Mouse (Mus musculus) midbrain, embryonic 14.5 days (tissue): Measurements from ENCODE around the gene Zfp329. TPM values are rescaled to one million over a fixed set of nuclear protein-coding genes. Genes with fewer than 3 reads are reported as not detected.

Experiments
- ATAC-seq: fragments of 200-750 bp; cut with Nextera tagmentation; 2 replicates; pipeline ENCODE4 v1.8.0; 2017; ENCODE audit warnings: moderate number of reproducible peaks, moderate library complexity; ENCODE audit not compliant: low FRiP score, low TSS enrichment
- DNase-seq: peaks from one replicate; pipeline ENCODE4 v3.0.0-alpha.2; 2015
- H3K27ac ChIP-seq: fragments of 300-500 bp; sonication (generic); replicated peaks from 2 replicates; pipeline ENCODE4 v1.5.1; 2014; ENCODE audit warnings: mild to moderate bottlenecking, low read depth, low read length, moderate library complexity
- H3K27me3 ChIP-seq: fragments of 300-500 bp; sonication (generic); 2 replicates; pipeline ENCODE4 v1.6.1; 2014; ENCODE audit warnings: low read length, control low read depth, mixed read lengths; ENCODE audit not compliant: control insufficient read depth, insufficient read depth
- H3K36me3 ChIP-seq: fragments of 300-500 bp; sonication (generic); 2 replicates; pipeline ENCODE4 v1.6.1; 2014; ENCODE audit warnings: low read length, control low read depth; ENCODE audit not compliant: control insufficient read depth, insufficient read depth
- H3K4me1 ChIP-seq: fragments of 300-500 bp; sonication (generic); 2 replicates; pipeline ENCODE4 v1.6.1; 2014; ENCODE audit warnings: mild to moderate bottlenecking, antibody characterized with exemption, low read length, control low read depth; ENCODE audit not compliant: control insufficient read depth, insufficient read depth
- H3K4me2 ChIP-seq: fragments of 300-500 bp; sonication (generic); 2 replicates; pipeline ENCODE4 v1.6.1; 2014; ENCODE audit warnings: mild to moderate bottlenecking, low read length, moderate library complexity
- H3K4me3 ChIP-seq: fragments of 300-500 bp; sonication (generic); replicated peaks from 2 replicates; pipeline ENCODE4 v1.5.1; 2014; ENCODE audit warnings: low read depth, low read length
- H3K9ac ChIP-seq: fragments of 300-500 bp; sonication (generic); replicated peaks from 2 replicates; pipeline ENCODE4 v1.6.1; 2014; ENCODE audit warnings: mild to moderate bottlenecking, low read length, moderate library complexity
- H3K9me3 ChIP-seq: fragments of 300-500 bp; sonication (generic); 2 replicates; pipeline ENCODE4 v1.6.1; 2016; ENCODE audit warnings: low read length, control low read depth, mixed read lengths; ENCODE audit not compliant: control insufficient read depth
- WGBS: fragments of 180-500 bp; shearing (Covaris S2); extraction: QIAGEN DNeasy Blood & Tissue Kit; methylation state at CpG from one replicate; pipeline ENCODE4 v1.1.7; 2014; 5-methylcytosine and 5-hydroxymethylcytosine counted together
- polyA plus RNA-seq: library from polyadenylated mRNA; unstranded; fragments of >200 nt; fragmentation: Nextera tagmentation; extraction: Ambion mirVana; gene quantifications from 2 replicates; pipeline ENCODE4 v1.2.1, GENCODE M21; 2014

Zfp329 gene
- 35.5 and 37.9 TPM in 2 replicates for polyA plus RNA-seq

- Histone ChIP-seq H3K4me1 (no peaks in the 10 kb centered on the region), H3K27ac (peak within 1 kb of the TSS; percentile 92), H3K27me3 (no peaks in the 10 kb centered on the region), H3K4me3 (peak within 1 kb of the TSS; percentile 74), H3K9me3 (peaks cover 37% of the 10 kb centered on the region), H3K4me2 (peak within 1 kb of the TSS; percentile 61), H3K36me3 (peaks cover 16% of the 10 kb centered on the region), H3K9ac (peak within 1 kb of the TSS; percentile 89)
- DNase-seq: peak; percentile 97
- under 1% methylated on average over 40 of the region's 40 CpGs for WGBS
- ATAC-seq: peak; percentile 96
Observed at GRCm38 (mm10) chr7:12818521-12819295, at the start of gene Zfp329. Gene Zfp329 (minus strand): TSS chr7:12818858.

- peaks cover 49% of the 10 kb centered on the region for H3K9me3 ChIP-seq
- H3K36me3 ChIP-seq: peaks cover 36% of the 10 kb centered on the region
- 96% methylated on average over 4 of the region's 4 CpGs for WGBS
- H3K27me3 ChIP-seq: no peaks in the 10 kb centered on the region
- ATAC-seq: no peak
- no peak for DNase-seq
- no peak overlapping the region for H3K9ac ChIP-seq
- peak overlapping the region; percentile 63; the same call in 1 of the 2 replicates for H3K4me2 ChIP-seq
- H3K4me3 ChIP-seq: peak overlapping the region; percentile 61
- no peaks in the 10 kb centered on the region for H3K4me1 ChIP-seq
- no peak overlapping the region for H3K27ac ChIP-seq
Observed at GRCm38 (mm10) chr7:12835779-12836178, 17.1 kb upstream of the Zfp329 start.

- Histone ChIP-seq H3K9ac (peak overlapping the region; percentile 60), H3K27ac (peak overlapping the region; percentile 56), H3K4me3 (peak overlapping the region; percentile 61), H3K27me3 (no peaks in the 10 kb centered on the region), H3K4me2 (peak overlapping the region; percentile 63), H3K36me3 (peaks cover 31% of the 10 kb centered on the region), H3K4me1 (no peaks in the 10 kb centered on the region), H3K9me3 (peaks cover 44% of the 10 kb centered on the region)
- DNase-seq (peak; percentile 25), ATAC-seq (peak; percentile 54; the same call in 1 of the 2 replicates)
- 45% methylated on average over 13 of the region's 13 CpGs for WGBS
Observed at GRCm38 (mm10) chr7:12835193-12835671, 16.6 kb upstream of the Zfp329 start.

- Histone ChIP-seq H3K9me3 (peaks cover 37% of the 10 kb centered on the region), H3K27ac (peak within 1 kb of the TSS; percentile 56), H3K4me3 (peak within 1 kb of the TSS; percentile 61), H3K4me2 (peak within 1 kb of the TSS; percentile 63), H3K36me3 (peaks cover 25% of the 10 kb centered on the region), H3K27me3 (no peaks in the 10 kb centered on the region), H3K4me1 (no peaks in the 10 kb centered on the region), H3K9ac (peak within 1 kb of the TSS; percentile 60)
- ATAC-seq (peak; percentile 96), DNase-seq (peak; percentile 93)
- 4% methylated on average over 47 of the region's 47 CpGs for WGBS
Observed at GRCm38 (mm10) chr7:12834162-12835120, 15.8 kb upstream of the Zfp329 start, which contains the start of gene Zfp110. Gene Zfp110 (plus strand): TSS chr7:12834761.

- over 99% methylated on average over 8 of the region's 8 CpGs for WGBS
Observed at GRCm38 (mm10) chr7:12815566-12815965, 3.1 kb downstream of the Zfp329 start.

GRCm38 (mm10) chr7:12803727-12804071 lies 15.0 kb downstream of the Zfp329 start:
- H3K9me3 ChIP-seq: peaks cover 7% of the 10 kb centered on the region; the same call in 1 of the 2 replicates
- peak overlapping the region; percentile 75 for H3K9ac ChIP-seq
- no peak for ATAC-seq
- peak overlapping the region; percentile 50 for H3K4me3 ChIP-seq
- peak overlapping the region; percentile 92 for H3K27ac ChIP-seq
- H3K36me3 ChIP-seq: peaks cover 26% of the 10 kb centered on the region
- under 1% methylated on average over 16 of the region's 16 CpGs for WGBS
- H3K27me3 ChIP-seq: no peaks in the 10 kb centered on the region
- H3K4me2 ChIP-seq: peak overlapping the region; percentile 88
- peaks cover 5% of the 10 kb centered on the region; the same call in 1 of the 2 replicates for H3K4me1 ChIP-seq
- DNase-seq: no peak

More at GRCm38 (mm10) chr7:12815566-12815965, 3.1 kb downstream of the Zfp329 start:
- H3K27me3 ChIP-seq: no peaks in the 10 kb centered on the region
- no peak overlapping the region for H3K4me3 ChIP-seq
- H3K9me3 ChIP-seq: peaks cover 49% of the 10 kb centered on the region
- H3K9ac ChIP-seq: no peak overlapping the region
- H3K27ac ChIP-seq: no peak overlapping the region
- H3K36me3 ChIP-seq: peaks cover 34% of the 10 kb centered on the region
- DNase-seq: no peak
- no peaks in the 10 kb centered on the region for H3K4me1 ChIP-seq
- no peak overlapping the region for H3K4me2 ChIP-seq
- no peak for ATAC-seq

- no peaks in the 10 kb centered on the region for H3K27me3 ChIP-seq
- peak within 1 kb of the TSS; percentile 92 for H3K27ac ChIP-seq
- H3K4me1 ChIP-seq: peaks cover 5% of the 10 kb centered on the region; the same call in 1 of the 2 replicates
- H3K36me3 ChIP-seq: peaks cover 20% of the 10 kb centered on the region
- ATAC-seq (peak; percentile 97), DNase-seq (peak; percentile 95)
- peak within 1 kb of the TSS; percentile 75 for H3K9ac ChIP-seq
- 5% methylated on average over 31 of the region's 31 CpGs for WGBS
- H3K4me3 ChIP-seq: peak within 1 kb of the TSS; percentile 50
- H3K4me2 ChIP-seq: peak within 1 kb of the TSS; percentile 88
- peaks cover 3% of the 10 kb centered on the region; the same call in 1 of the 2 replicates for H3K9me3 ChIP-seq
Observed at GRCm38 (mm10) chr7:12802866-12803726, 15.6 kb downstream of the Zfp329 start, which contains the start of gene Zscan18. Gene Zscan18 (minus strand): TSS chr7:12803635.
